ENCODE assay signal across 8 mouse cellular contexts in genomic region chr7:30729396-30730063, GRCm38 (mm10). TPM values are rescaled to one million over a fixed set of nuclear protein-coding genes. Genes with fewer than 3 reads are reported as not detected.
DNase-seq lines count a peak whose midpoint lies in the region; ATAC-seq and TF ChIP-seq lines count a peak whose summit lies in the region.

Gene Tmem147, minus strand, starts transcription at chr7:30729540.

- peak within 1 kb of the TSS; percentile 82 for H3K9ac ChIP-seq in hindbrain, postnatal 0 days (replicated peaks; ENCODE audit: low read length)

- under 1% methylated on average over 60 of the region's 60 CpGs for WGBS in hindbrain, postnatal 0 days

- peaks cover 20% of the 10 kb centered on the region for H3K36me3 ChIP-seq in hindbrain, postnatal 0 days (ENCODE audit: insufficient read depth, low read length)

- peak within 1 kb of the TSS; percentile 92 for H3K27ac ChIP-seq in gastrocnemius, adult 2 months
- H3K27ac ChIP-seq in hindbrain, postnatal 0 days = peak within 1 kb of the TSS; percentile 86
- H3K27ac ChIP-seq in left cerebral cortex, adult 2 months = peak within 1 kb of the TSS; percentile 95

- peak; percentile 98 for DNase-seq in ZHBTc4 (ENCODE audit: low read depth, low spot score)
- DNase-seq in gastrocnemius, adult 2 months = peak; percentile 97
- peak; percentile 98 for DNase-seq in hindbrain, postnatal 0 days (ENCODE audit: low spot score)
- DNase-seq in left cerebral cortex, adult 2 months (ENCODE audit: extremely low spot score in 1 of 2, low spot score in 2 of 2) = peak; percentile 97 to 98
- DNase-seq in right cerebral cortex, adult 2 months (ENCODE audit: low spot score in 2 of 2) = peak; percentile 96 to 99
- DNase-seq in urinary bladder, postnatal 14 days (ENCODE audit: low spot score) = peak; percentile 95

- peak within 1 kb of the TSS; percentile 96 for H3K4me3 ChIP-seq in gastrocnemius, adult 2 months
- H3K4me3 ChIP-seq in hindbrain, postnatal 0 days (ENCODE audit: low read length) = peak within 1 kb of the TSS; percentile 72
- H3K4me3 ChIP-seq in left cerebral cortex, adult 2 months = peak within 1 kb of the TSS; percentile 80

- peaks cover 7% of the 10 kb centered on the region; the same call in 1 of the 2 replicates for H3K4me1 ChIP-seq in hindbrain, postnatal 0 days (ENCODE audit: insufficient read depth, low read length)

- H3K27me3 ChIP-seq in hindbrain, postnatal 0 days (ENCODE audit: insufficient read depth, low read length) = no peaks in the 10 kb centered on the region

- peak; percentile 92 for ATAC-seq in common myeloid progenitor, adult 5-6 weeks (replicated peaks; ENCODE audit: low read depth, poor library complexity, severe bottlenecking)
- peak; percentile 97 for ATAC-seq in hindbrain, postnatal 0 days
- peak; percentile 95 for ATAC-seq in megakaryocyte, adult 5-6 weeks (ENCODE audit: poor library complexity, severe bottlenecking)

- H3K9me3 ChIP-seq in hindbrain, postnatal 0 days (ENCODE audit: low read length) = no peaks in the 10 kb centered on the region

- TF ChIP-seq CTCF in gastrocnemius, adult 2 months (IDR thresholded peaks at IDR 0.05) = peak; percentile 21; the same call in 1 of the 2 replicates
- peak; percentile 64 for TF ChIP-seq CTCF in hindbrain, postnatal 0 days (IDR thresholded peaks at IDR 0.05; ENCODE audit: low read depth)
- peak; percentile 21 for TF ChIP-seq CTCF in left cerebral cortex, adult 2 months (IDR thresholded peaks at IDR 0.05)

- H3K4me2 ChIP-seq in hindbrain, postnatal 0 days (ENCODE audit: low read depth, low read length) = peak within 1 kb of the TSS; percentile 83

- intact Hi-C loops in gastrocnemius, adult 2 months (cut with DNase I) = loop anchor here (2.0 to 5.0 kb wide), 2 partner anchors 77 to 407 kb away; partner anchors contain the start of genes Rbm42 and Sdhaf1
- intact Hi-C loops in left cerebral cortex, adult 2 months (cut with DNase I) = loop anchor here (1.0 to 10.0 kb wide), 5 partner anchors 64 to 345 kb away; partner anchors contain the start of genes Ffar1, Fxyd3, Kmt2b and Rbm42

RNA-seq across cellular contexts. Expression of gene Tmem147, which starts in this region (rescaled TPM):
- 51.1 and 61.8 TPM in 2 replicates for total RNA-seq in common myeloid progenitor, adult 5-6 weeks (2017)
- total RNA-seq in gastrocnemius, adult 2 months (2021) = 100 to 1,000 TPM; 232 to 255 TPM
- total RNA-seq in hindbrain, postnatal 0 days (2014; rRNA removed) = 195 and 238 TPM in 2 replicates
- polyA plus RNA-seq in hindbrain, postnatal 0 days (2015; fragmentation: Nextera tagmentation; extraction: Ambion mirVana) = 338 and 342 TPM in 2 replicates
- total RNA-seq in left cerebral cortex, adult 2 months (2021) = 100 to 1,000 TPM; 119 to 127 TPM
- 86.7 and 96.5 TPM in 2 replicates for total RNA-seq in megakaryocyte, adult 5-6 weeks (2015)
- 27.8 and 31.4 TPM in 2 replicates for total RNA-seq in megakaryocyte, adult 5-6 weeks (2017)

Comparison
In these comparisons a context has a peak if more than half of its experiments do, and no peak if none do; other contexts are left out.
1. Peak in every context shown above with its lines: DNase-seq, ATAC-seq, H3K4me3 ChIP-seq and H3K27ac ChIP-seq.